Mouse (Mus musculus): ENCODE data around the gene St6galnac3. TPM values are rescaled to one million over a fixed set of nuclear protein-coding genes. Genes with fewer than 3 reads are reported as not detected.

St6galnac3 gene
- total and polyA plus RNA-seq, 3 experiments: 0.08 to 1.1 (median 0.38) TPM

DNA sequence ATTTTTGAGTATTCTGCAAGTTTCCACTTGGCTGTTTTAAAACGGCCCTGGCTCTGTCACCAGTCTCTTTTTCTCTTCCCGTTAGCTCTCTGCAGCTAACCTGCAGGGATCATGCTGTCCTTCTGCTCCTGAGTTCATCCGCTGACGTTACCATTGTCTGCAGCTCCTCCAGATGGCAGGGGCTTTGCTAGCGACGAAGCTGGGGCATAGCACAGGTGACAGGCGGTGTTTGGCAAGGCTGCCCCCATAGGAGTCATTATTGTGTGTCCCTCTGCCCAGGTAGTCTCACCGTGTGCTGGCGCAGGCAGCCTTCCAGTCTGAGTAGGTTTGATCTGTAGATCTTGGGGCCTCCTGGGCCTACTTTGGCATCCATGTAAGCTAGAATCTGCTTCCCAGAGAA lies 432.6 kb downstream of the St6galnac3 start:
- Histone ChIP-seq H3K27me3 (replicated peaks) (no peaks in the 10 kb centered on the region), H3K27ac (ENCODE audit: insufficient read depth, low read depth) (no peak overlapping the region), H3K79me2 (replicated peaks; ENCODE audit: control insufficient read depth, extremely low read depth, insufficient read depth, poor library complexity, severe bottlenecking) (no peaks in the 10 kb centered on the region), H3K4me1 (ENCODE audit: control insufficient read depth in 1 of 2, insufficient read depth in 2 of 2) (peaks cover 13 to 33% of the 10 kb centered on the region in 2 experiments), H3K9ac (ENCODE audit: insufficient read depth, low read depth) (no peak overlapping the region), H3K4me2 (ENCODE audit: insufficient read depth, low read depth, poor library complexity, severe bottlenecking) (no peak overlapping the region), H3K9me3 (replicated peaks; ENCODE audit: low read length) (no peaks in the 10 kb centered on the region), H3K4me3 (replicated peaks in 1 of 3; ENCODE audit: low read depth in 2 of 3, low read length in 2 of 3, poor library complexity in 1 of 3) (peak overlapping the region in 1 of 3 experiments; percentile 0), H3K36me3 (replicated peaks in 1 of 2; ENCODE audit: control insufficient read depth in 1 of 2, insufficient read depth in 1 of 2, low read length in 1 of 2) (no peaks in the 10 kb centered on the region)
- in situ Hi-C loops (cut with MboI; ENCODE audit: low pct_ligation_motif_present, low pct_unique_long_range_greater_than_20kb, low sequenced_read_pairs): no loop called here
- TF ChIP-seq MXI1 (IDR thresholded peaks at IDR 0.05; ENCODE audit: low read depth, low read length) (no peak), CHD1 (IDR thresholded peaks at IDR 0.05; ENCODE audit: low read depth, low read length) (no peak), TCF12 (IDR thresholded peaks at IDR 0.05; ENCODE audit: low read depth, low read length) (no peak), CHD2 (IDR thresholded peaks at IDR 0.05; ENCODE audit: low read length) (no peak), POLR2A (IDR thresholded peaks at IDR 0.05; ENCODE audit: low read depth, low read length) (no peak), TBP (conservative IDR thresholded peaks at IDR 0.05; ENCODE audit: low read depth, low read length) (no peak), E2F4 (IDR thresholded peaks at IDR 0.05; ENCODE audit: insufficient replicate concordance, low read depth, low read length) (no peak), MAFK (IDR thresholded peaks at IDR 0.05; ENCODE audit: insufficient replicate concordance, low read length) (no peak), KAT2A (IDR thresholded peaks at IDR 0.05; ENCODE audit: insufficient replicate concordance, low read length) (no peak), HCFC1 (IDR thresholded peaks at IDR 0.05; ENCODE audit: low read depth, low read length) (no peak), JUND (conservative IDR thresholded peaks at IDR 0.05; ENCODE audit: low read depth, low read length) (no peak), MAZ (IDR thresholded peaks at IDR 0.05; ENCODE audit: low read depth, low read length) (no peak), PAX5 (IDR thresholded peaks at IDR 0.05; ENCODE audit: low read length) (no peak), UBTF (IDR thresholded peaks at IDR 0.05; ENCODE audit: low read depth, low read length) (no peak)
- dilution Hi-C loops (cut with MboI; ENCODE audit: extremely low pct_ligation_motif_present, extremely low pct_unique_long_range_greater_than_20kb, low sequenced_read_pairs): no loop called here
- no peak for DNase-seq (ENCODE audit: extremely low read depth)

DNA sequence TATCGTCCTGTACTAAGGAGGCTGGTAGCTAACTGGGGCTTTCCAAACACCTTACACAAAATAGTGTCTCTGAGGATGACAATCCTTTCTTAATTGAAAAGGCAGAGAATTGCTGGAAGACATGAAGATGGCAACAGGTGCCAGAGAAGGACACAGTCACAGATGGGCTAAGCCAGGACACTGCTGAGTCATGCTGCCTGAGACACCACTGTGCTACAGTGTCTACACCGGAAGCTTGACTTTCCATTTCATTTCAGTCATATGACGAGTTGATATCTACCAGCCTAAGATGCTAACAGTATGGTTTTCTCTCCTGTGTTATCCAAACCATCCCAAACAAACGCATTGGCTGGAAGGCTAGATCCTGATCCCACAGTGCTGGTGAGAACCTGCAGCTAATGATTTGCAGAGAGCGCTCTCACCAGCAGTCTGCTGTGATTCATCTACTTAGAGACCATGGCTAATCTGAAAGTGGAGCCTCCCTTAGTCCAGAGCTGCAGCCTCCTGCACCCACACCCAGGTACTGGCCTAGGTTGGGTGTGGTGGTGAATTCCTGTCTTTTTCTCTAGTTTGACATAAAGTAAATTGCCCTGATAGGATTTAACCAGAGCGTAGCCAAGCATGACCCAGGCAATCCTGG lies 433.4 kb downstream of the St6galnac3 start:
- DNase-seq (ENCODE audit: extremely low read depth): peak; percentile 36
- Histone ChIP-seq H3K4me2 (ENCODE audit: insufficient read depth, low read depth, poor library complexity, severe bottlenecking) (no peak overlapping the region), H3K4me3 (replicated peaks in 1 of 3; ENCODE audit: low read depth in 2 of 3, low read length in 2 of 3, poor library complexity in 1 of 3) (no peak overlapping the region), H3K9me3 (replicated peaks; ENCODE audit: low read length) (no peaks in the 10 kb centered on the region), H3K27me3 (replicated peaks) (no peaks in the 10 kb centered on the region), H3K36me3 (replicated peaks in 1 of 2; ENCODE audit: control insufficient read depth in 1 of 2, insufficient read depth in 1 of 2, low read length in 1 of 2) (no peaks in the 10 kb centered on the region), H3K9ac (ENCODE audit: insufficient read depth, low read depth) (no peak overlapping the region), H3K27ac (ENCODE audit: insufficient read depth, low read depth) (no peak overlapping the region), H3K4me1 (ENCODE audit: control insufficient read depth in 1 of 2, insufficient read depth in 2 of 2) (peaks cover 13 to 33% of the 10 kb centered on the region in 2 experiments), H3K79me2 (replicated peaks; ENCODE audit: control insufficient read depth, extremely low read depth, insufficient read depth, poor library complexity, severe bottlenecking) (no peaks in the 10 kb centered on the region)
- TF ChIP-seq PAX5 (IDR thresholded peaks at IDR 0.05; ENCODE audit: low read length): no peak
- no peak for TF ChIP-seq IRF4 (IDR thresholded peaks at IDR 0.05; ENCODE audit: low read depth, low read length)
- TF ChIP-seq BHLHE40 (IDR thresholded peaks at IDR 0.05; ENCODE audit: low read depth, low read length): no peak
- peak; percentile 69; the same call in 1 of the 2 replicates for TF ChIP-seq MAFK (IDR thresholded peaks at IDR 0.05; ENCODE audit: insufficient replicate concordance, low read length)
- in situ Hi-C loops (cut with MboI; ENCODE audit: low pct_ligation_motif_present, low pct_unique_long_range_greater_than_20kb, low sequenced_read_pairs) (no loop called here), dilution Hi-C loops (cut with MboI; ENCODE audit: extremely low pct_ligation_motif_present, extremely low pct_unique_long_range_greater_than_20kb, low sequenced_read_pairs) (no loop called here)

Data from CH12.LX (cell line).